Mouse (Mus musculus) MEL (cell line): ENCODE data around the gene Rpl9. TPM values are rescaled to one million over a fixed set of nuclear protein-coding genes. Genes with fewer than 3 reads are reported as not detected.

Source experiments
- DNase-seq: peaks from one replicate; pipeline ENCODE4 v3.0.0; 2011; ENCODE audit warnings: low read depth, low spot score
- H3K27ac ChIP-seq: 2 replicates; pipeline ENCODE4 v1.5.1; 2012; ENCODE audit warnings: low read depth, mild to moderate bottlenecking, control low read depth, low read length, moderate library complexity; ENCODE audit not compliant: control insufficient read depth
- H3K27me3 ChIP-seq, 2 experiments: fragments of 150-350 bp in 1 of 2; sonication (generic) in 1 of 2; 2 replicates each; pipeline ENCODE4 v1.6.1; 2012; ENCODE audit warnings: low read length in 2 of 2, mild to moderate bottlenecking in 2 of 2, improper control_type of control experiment in 1 of 2, moderate library complexity in 1 of 2; ENCODE audit not compliant: insufficient read depth in 2 of 2, control insufficient read depth in 1 of 2
- H3K36me3 ChIP-seq, 2 experiments: 2 replicates each; pipeline ENCODE4 v1.6.1; 2012 to 2014; ENCODE audit warnings: low read length in 2 of 2, improper control_type of control experiment in 1 of 2, inconsistent platforms in 1 of 2, mild to moderate bottlenecking in 1 of 2; ENCODE audit not compliant: insufficient read depth in 2 of 2, control insufficient read depth in 1 of 2
- H3K4me1 ChIP-seq, 2 experiments: fragments of 150-350 bp in 1 of 2; sonication (generic) in 1 of 2; 2 replicates each; pipeline ENCODE4 v1.6.1; 2012; ENCODE audit warnings: low read length in 2 of 2, improper control_type of control experiment in 1 of 2, mild to moderate bottlenecking in 1 of 2; ENCODE audit not compliant: insufficient read depth in 2 of 2, control insufficient read depth in 1 of 2
- H3K4me3 ChIP-seq, 2 experiments: fragments of 150-350 bp in 1 of 2; sonication (generic) in 1 of 2; 2 replicates each; pipeline ENCODE4 v1.5.1; 2012; ENCODE audit warnings: low read depth in 2 of 2, low read length in 2 of 2, mild to moderate bottlenecking in 2 of 2, moderate library complexity in 2 of 2, control low read depth in 1 of 2, improper control_type of control experiment in 1 of 2; ENCODE audit not compliant: control insufficient read depth in 1 of 2, insufficient read depth in 1 of 2
- H3K79me2 ChIP-seq: 2 replicates; pipeline ENCODE4 v1.6.1; 2012; ENCODE audit warnings: mild to moderate bottlenecking, low read length, moderate library complexity; ENCODE audit not compliant: control insufficient read depth, poor library complexity, insufficient read depth
- H3K9ac ChIP-seq: 2 replicates; pipeline ENCODE4 v1.6.1; 2012; ENCODE audit warnings: low read depth, mild to moderate bottlenecking, control low read depth, low read length, moderate library complexity; ENCODE audit not compliant: control insufficient read depth, poor library complexity, severe bottlenecking
- H3K9me3 ChIP-seq: fragments of 150-350 bp; sonication (generic); replicated peaks from 2 replicates; pipeline ENCODE4 v1.6.1; 2012; ENCODE audit warnings: mild to moderate bottlenecking, low read length, improper control_type of control experiment, moderate library complexity; ENCODE audit not compliant: insufficient read depth
- CTCF ChIP-seq, 3 experiments: IDR thresholded peaks in 2 of 3; conservative IDR thresholded peaks in 1 of 3; 2 replicates each; pipeline ENCODE4 v1.5.1; 2011 to 2012; ENCODE audit warnings: low read length in 3 of 3, low read depth in 2 of 3, mild to moderate bottlenecking in 2 of 3, improper control_type of control experiment in 1 of 3, inconsistent platforms in 1 of 3, mixed read lengths in 1 of 3, moderate library complexity in 1 of 3; ENCODE audit not compliant: control insufficient read depth in 1 of 3, insufficient read depth in 1 of 3, poor library complexity in 1 of 3, severe bottlenecking in 1 of 3
- E2F4 ChIP-seq: IDR thresholded peaks from 2 replicates; pipeline ENCODE4 v1.6.1; 2011; ENCODE audit warnings: low read depth, low read length, improper control_type of control experiment, borderline replicate concordance
- EP300 ChIP-seq, 2 experiments: IDR thresholded peaks; 2 replicates each; pipeline ENCODE4 v1.6.1; 2011; ENCODE audit warnings: improper control_type of control experiment in 2 of 2, low read length in 2 of 2, low read depth in 1 of 2, mild to moderate bottlenecking in 1 of 2
- ETS1 ChIP-seq: IDR thresholded peaks from 2 replicates; pipeline ENCODE4 v1.6.1; 2012; ENCODE audit warnings: low read depth, mild to moderate bottlenecking, inconsistent platforms, low read length, improper control_type of control experiment, moderate library complexity
- GATA1 ChIP-seq: IDR thresholded peaks from 2 replicates; pipeline ENCODE4 v1.6.1; 2011; ENCODE audit warnings: low read depth, low read length, improper control_type of control experiment
- KAT2A ChIP-seq: conservative IDR thresholded peaks from 2 replicates; pipeline ENCODE4 v1.6.1; 2012; ENCODE audit warnings: low read depth, low read length, improper control_type of control experiment, inconsistent platforms
- MAFK ChIP-seq: IDR thresholded peaks from 2 replicates; pipeline ENCODE4 v1.6.1; 2011; ENCODE audit warnings: low read depth, mild to moderate bottlenecking, low read length, improper control_type of control experiment, borderline replicate concordance
- MEF2A ChIP-seq: IDR thresholded peaks from 2 replicates; pipeline ENCODE4 v1.6.1; 2014; ENCODE audit warnings: low read depth, mild to moderate bottlenecking, inconsistent platforms, low read length, improper control_type of control experiment; ENCODE audit not compliant: poor library complexity, insufficient replicate concordance, severe bottlenecking; ENCODE audit errors: extremely low read depth
- MYB ChIP-seq: IDR thresholded peaks from 2 replicates; pipeline ENCODE4 v1.6.1; 2011; ENCODE audit warnings: mild to moderate bottlenecking, low read depth, low read length, improper control_type of control experiment
- MYC ChIP-seq: IDR thresholded peaks from 2 replicates; pipeline ENCODE4 v1.6.1; 2011; ENCODE audit warnings: low read depth, mild to moderate bottlenecking, low read length, improper control_type of control experiment, moderate library complexity
- POLR2A ChIP-seq, 2 experiments: IDR thresholded peaks; 2 replicates each; pipeline ENCODE4 v1.6.1; 2011 to 2012; ENCODE audit warnings: low read length in 2 of 2, mild to moderate bottlenecking in 2 of 2, control low read depth in 1 of 2, improper control_type of control experiment in 1 of 2, low read depth in 1 of 2, moderate library complexity in 1 of 2; ENCODE audit not compliant: control insufficient read depth in 1 of 2, insufficient read depth in 1 of 2, poor library complexity in 1 of 2
- POLR2AphosphoS2 ChIP-seq: IDR thresholded peaks from 2 replicates; pipeline ENCODE4 v1.6.1; 2011; ENCODE audit warnings: low read length, improper control_type of control experiment
- RAD21 ChIP-seq: IDR thresholded peaks from 2 replicates; pipeline ENCODE4 v1.6.1; 2011; ENCODE audit warnings: mild to moderate bottlenecking, low read depth, low read length, improper control_type of control experiment
- SIN3A ChIP-seq: IDR thresholded peaks from 2 replicates; pipeline ENCODE4 v1.6.1; 2012; ENCODE audit warnings: low read length, improper control_type of control experiment, inconsistent platforms
- SMC3 ChIP-seq: IDR thresholded peaks from 2 replicates; pipeline ENCODE4 v1.6.1; 2011; ENCODE audit warnings: low read depth, low read length, improper control_type of control experiment
- TAL1 ChIP-seq: IDR thresholded peaks from 2 replicates; pipeline ENCODE4 v1.6.1; 2012; ENCODE audit warnings: mild to moderate bottlenecking, inconsistent platforms, low read length, moderate library complexity, mixed read lengths
- TBP ChIP-seq: IDR thresholded peaks from 2 replicates; pipeline ENCODE4 v1.8.0; 2011; ENCODE audit warnings: low read depth, low read length, improper control_type of control experiment
- TCF12 ChIP-seq: IDR thresholded peaks from 2 replicates; pipeline ENCODE4 v1.6.1; 2014; ENCODE audit warnings: low read depth, mild to moderate bottlenecking, inconsistent platforms, low read length, improper control_type of control experiment, moderate library complexity
- ZC3H11A ChIP-seq: IDR thresholded peaks from 2 replicates; pipeline ENCODE4 v1.6.1; 2012; ENCODE audit warnings: low read depth, mild to moderate bottlenecking, inconsistent platforms, low read length, improper control_type of control experiment
- polyA plus RNA-seq, 2 experiments: library from polyadenylated mRNA; stranded (reverse) in 1 of 2; unstranded in 1 of 2; fragments of >175 nt in 1 of 2; fragments of >200 nt in 1 of 2; gene quantifications; 2 replicates each; pipeline versions ENCODE4 v1.2.1 to v1.2.4; 2012; ENCODE audit warnings: low replicate concordance in 2 of 2, low read depth in 1 of 2; ENCODE audit not compliant: insufficient read length in 2 of 2, insufficient read depth in 1 of 2, missing spikeins in 1 of 2
- total RNA-seq: library from RNA; depleted of rRNA; stranded (reverse); fragments of 300-350 nt; gene quantifications from 2 replicates; pipeline ENCODE4 v1.2.3, GENCODE M21; 2012

Rpl9 gene
- total and polyA plus RNA-seq, 3 experiments = 1,251 to 2,181 TPM; not detected in 1

DNA sequence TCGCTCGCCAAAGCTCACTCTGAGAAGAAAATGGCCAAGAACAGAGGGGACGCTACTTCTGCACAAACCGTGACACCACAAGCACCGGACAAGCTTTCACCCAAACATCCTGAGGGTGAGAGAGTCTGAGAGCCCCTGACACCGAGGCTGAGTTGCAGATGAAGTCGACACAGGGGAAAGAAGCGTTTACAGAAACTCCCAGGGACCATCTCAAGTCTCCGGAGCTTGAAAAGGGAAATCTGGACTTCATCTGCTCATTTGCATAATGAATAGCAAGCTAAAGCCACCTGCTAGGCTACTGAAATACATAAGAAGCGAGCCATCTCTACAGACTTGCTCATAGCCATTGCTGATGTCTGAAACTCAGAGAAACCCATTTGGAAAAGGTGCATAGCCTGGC is 27.9 kb upstream of the Rpl9 start:
- Histone ChIP-seq H3K9ac (no peak overlapping the region), H3K36me3 (peaks cover 0 to 13% of the 10 kb centered on the region in 2 experiments; a peak in 2 of 4 replicates), H3K4me1 (peaks cover 0 to 12% of the 10 kb centered on the region in 2 experiments; a peak in 2 of 4 replicates), H3K27me3 (no peaks in the 10 kb centered on the region), H3K27ac (no peak overlapping the region), H3K9me3 (no peaks in the 10 kb centered on the region), H3K4me3 (no peak overlapping the region), H3K79me2 (no peaks in the 10 kb centered on the region)
- DNase-seq = no peak
- TF ChIP-seq TCF12 = no peak
- no peak for TF ChIP-seq RAD21
- no peak for TF ChIP-seq ZC3H11A
- no peak for TF ChIP-seq MAFK

DNA sequence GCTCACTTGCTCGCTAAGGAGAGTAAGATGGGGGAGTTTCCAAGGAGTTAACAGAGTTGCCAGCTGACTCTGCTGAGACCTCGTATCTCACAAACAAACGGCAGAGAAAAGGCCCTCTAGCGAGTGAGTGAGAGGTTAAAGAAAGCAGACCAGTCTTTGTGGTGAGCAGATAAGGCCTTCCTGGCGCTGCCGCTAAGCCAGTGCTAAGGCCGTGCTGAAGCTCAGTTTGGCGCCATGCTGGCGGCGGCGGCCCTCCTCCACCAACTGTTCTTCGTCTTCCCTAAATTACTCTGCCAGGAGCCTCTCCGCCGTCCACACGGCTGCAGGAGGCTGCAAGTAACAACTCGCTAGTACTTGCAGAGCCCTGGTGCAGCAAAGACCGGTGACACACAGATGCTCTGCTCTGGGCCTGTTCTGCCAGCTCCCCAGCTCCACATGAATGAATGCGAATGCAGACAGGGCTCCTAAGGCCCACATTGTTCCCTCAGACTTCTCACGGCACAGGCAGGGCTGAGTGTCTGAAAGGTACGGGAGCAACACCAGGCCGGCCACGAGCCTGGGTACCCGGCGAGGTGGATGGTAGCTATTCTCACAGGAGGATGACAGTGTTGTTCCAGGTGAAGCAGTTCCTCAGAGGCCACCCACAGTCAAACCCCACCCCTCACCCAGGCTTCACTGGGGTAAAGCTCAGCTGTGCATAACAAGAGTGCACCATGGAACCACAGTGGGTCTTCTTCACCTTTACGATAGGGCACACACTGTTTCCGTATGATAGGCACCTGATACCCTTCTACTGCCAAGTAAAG is 24.6 kb upstream of the Rpl9 start:
- peak overlapping the region; percentile 62 for H3K27ac ChIP-seq
- H3K27me3 ChIP-seq = no peaks in the 10 kb centered on the region
- peak; percentile 89 for DNase-seq
- H3K9ac ChIP-seq = peak overlapping the region; percentile 63
- H3K4me3 ChIP-seq = peak overlapping the region in 1 of 2 experiments; percentile 26; a peak in 1 of 4 replicates
- H3K9me3 ChIP-seq = no peaks in the 10 kb centered on the region
- TF ChIP-seq SIN3A (peak; percentile 50), TBP (0 out of 2 replicates have a peak, but pooled peaks have one; percentile 31), MEF2A (no peak), POLR2AphosphoS2 (no peak), CTCF (IDR thresholded peaks at IDR 0.05 in 2 of 3, conservative IDR thresholded peaks at IDR 0.05 in 1 of 3; ENCODE audit: control insufficient read depth in 1 of 3, insufficient read depth in 1 of 3, low read depth in 2 of 3, low read length in 3 of 3, poor library complexity in 1 of 3, severe bottlenecking in 1 of 3) (peak in 1 of 3 experiments; percentile 39; a peak in 2 of 6 replicates), POLR2A (IDR thresholded peaks at IDR 0.05; ENCODE audit: control insufficient read depth in 1 of 2, insufficient read depth in 1 of 2, low read depth in 1 of 2, low read length in 2 of 2, poor library complexity in 1 of 2) (0 out of 4 replicates have a peak, but pooled peaks have one; percentile 14 to 35), EP300 (IDR thresholded peaks at IDR 0.05; ENCODE audit: low read depth in 1 of 2, low read length in 2 of 2) (peak in 1 of 2 experiments; percentile 26; a peak in 1 of 4 replicates), ETS1 (peak; percentile 66; the same call in 1 of the 2 replicates), E2F4 (peak; percentile 57; the same call in 1 of the 2 replicates), MYC (no peak), KAT2A (no peak), GATA1 (peak; percentile 72), SMC3 (peak; percentile 25; the same call in 1 of the 2 replicates), TAL1 (0 out of 2 replicates have a peak, but pooled peaks have one; percentile 7), MYB (no peak)
- H3K36me3 ChIP-seq = peaks cover 0 to 9% of the 10 kb centered on the region in 2 experiments; a peak in 2 of 4 replicates
- H3K79me2 ChIP-seq = no peaks in the 10 kb centered on the region
- peaks cover 0 to 10% of the 10 kb centered on the region in 2 experiments; a peak in 2 of 4 replicates for H3K4me1 ChIP-seq
